Mouse (Mus musculus): ENCODE data around the gene Col24a1. TPM values are rescaled to one million over a fixed set of nuclear protein-coding genes. Genes with fewer than 3 reads are reported as not detected.

Col24a1 gene
- total RNA-seq, 2 experiments from 2014 or later = 1.5 to 2.1 TPM

- no peak for DNase-seq
These were observed 282.2 kb downstream of the Col24a1 start for GRCm38 (mm10) chr3:145574468-145574867.

- DNase-seq = no peak
These were observed 283.1 kb downstream of the Col24a1 start for GRCm38 (mm10) chr3:145575340-145575739.

GRCm38 (mm10) chr3:145575743-145576481, 283.6 kb downstream of the Col24a1 start, which contains the start of gene Znhit6:
Znhit6 (plus strand) TSS chr3:145576205.
- DNase-seq = peak; percentile 90

- no peak for DNase-seq
These were observed 284.2 kb downstream of the Col24a1 start for GRCm38 (mm10) chr3:145576482-145576822.

- DNase-seq = no peak
These were observed 284.6 kb downstream of the Col24a1 start for GRCm38 (mm10) chr3:145576876-145577275.

GRCm38 (mm10) chr3:145583043-145583442, 290.8 kb downstream of the Col24a1 start:
- no peak for DNase-seq

GRCm38 (mm10) chr3:145583522-145584200, 291.4 kb downstream of the Col24a1 start:
- no peak for DNase-seq

- DNase-seq = no peak
These were observed 298.3 kb downstream of the Col24a1 start for GRCm38 (mm10) chr3:145590562-145590961.

GRCm38 (mm10) chr3:145591841-145592542, 299.7 kb downstream of the Col24a1 start:
- no peak for DNase-seq

GRCm38 (mm10) chr3:145595354-145595753, 303.1 kb downstream of the Col24a1 start:
- DNase-seq = no peak

- DNase-seq = no peak
These were observed 306.8 kb downstream of the Col24a1 start for GRCm38 (mm10) chr3:145599059-145599458.

GRCm38 (mm10) chr3:145600801-145601200, 308.5 kb downstream of the Col24a1 start:
- DNase-seq = no peak

GRCm38 (mm10) chr3:145601345-145601744, 309.1 kb downstream of the Col24a1 start:
- DNase-seq = no peak

Other genes starting within 250 kb of the Col24a1 start
- under 1 TPM; 0.08 to 0.24 TPM for gene Clca2, start 193.0 kb upstream of the Col24a1 start, total RNA-seq (2021)
- 1 to 10 TPM; 7.7 TPM for gene Odf2l, start 173.9 kb upstream of the Col24a1 start, total RNA-seq (2021)